Mouse (Mus musculus) cerebellum, postnatal 25 days (tissue): ENCODE data around the gene Dusp6.
A peak's percentile ranks its signal among the peaks of the same experiment; 100 is the strongest.

Experiments used
- DNase-seq, 2 experiments: peaks; one replicate each; pipeline ENCODE4 v3.0.0; 2021; ENCODE audit warnings: mixed read lengths in 2 of 2

Gene Dusp6

DNA sequence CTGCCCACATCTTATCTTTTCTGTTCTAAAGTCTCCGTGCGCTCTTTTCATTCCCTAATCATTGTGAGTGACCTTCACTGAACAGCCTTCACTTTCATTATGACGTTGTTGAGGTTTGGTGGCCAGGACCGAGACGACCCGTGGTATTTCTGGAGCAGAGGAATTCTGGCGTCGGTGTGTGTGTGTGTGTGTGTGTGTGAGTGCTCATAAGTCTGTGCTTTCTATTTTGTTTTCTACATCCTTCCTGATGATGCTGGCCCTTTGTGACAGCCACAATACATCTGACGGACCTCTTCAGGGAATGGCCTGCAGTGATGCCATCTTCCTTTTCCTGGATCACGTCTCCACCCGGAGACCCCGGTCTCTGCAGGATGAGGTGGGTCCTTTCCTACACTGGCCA is 11.6 kb downstream of the Dusp6 start:
- no peak for DNase-seq

DNA sequence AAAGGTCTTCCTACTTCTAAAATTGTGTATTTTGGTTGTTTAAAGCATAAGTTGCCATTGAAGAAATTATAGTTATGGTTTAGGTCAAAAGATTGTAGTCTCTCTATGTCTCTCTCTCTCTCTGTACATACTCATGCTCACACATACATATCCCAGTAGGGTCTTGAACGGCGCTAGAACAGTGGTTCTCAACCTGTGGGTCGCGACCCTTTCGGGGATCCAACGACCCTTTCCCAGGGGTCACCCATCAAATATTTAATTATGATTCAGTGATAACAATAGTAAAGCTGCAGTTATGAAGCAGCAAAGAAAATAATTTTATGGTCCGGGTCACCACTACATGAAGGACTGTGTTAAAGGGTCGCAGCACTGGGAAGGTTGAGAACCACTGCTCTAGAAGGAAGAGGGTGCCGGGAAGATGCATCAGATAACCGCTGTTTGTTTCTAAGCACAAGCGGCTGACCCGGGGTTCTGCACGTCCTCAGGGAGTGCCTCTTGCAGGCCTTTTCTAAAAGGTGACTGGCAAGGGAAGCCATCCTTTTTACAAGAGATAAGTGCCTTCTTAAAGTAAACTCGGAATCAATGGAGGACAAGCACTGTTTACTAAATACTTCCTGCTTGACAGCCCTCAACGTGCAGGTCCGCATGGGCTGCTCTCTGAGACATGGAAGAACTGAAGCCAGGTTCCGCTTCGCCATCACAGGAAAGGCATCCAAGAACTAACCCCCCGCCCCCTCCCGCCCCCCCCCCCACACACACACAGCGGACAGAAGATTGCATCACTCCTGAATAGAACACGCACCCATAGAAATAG is 16.2 kb downstream of the Dusp6 start:
- no peak for DNase-seq

DNA sequence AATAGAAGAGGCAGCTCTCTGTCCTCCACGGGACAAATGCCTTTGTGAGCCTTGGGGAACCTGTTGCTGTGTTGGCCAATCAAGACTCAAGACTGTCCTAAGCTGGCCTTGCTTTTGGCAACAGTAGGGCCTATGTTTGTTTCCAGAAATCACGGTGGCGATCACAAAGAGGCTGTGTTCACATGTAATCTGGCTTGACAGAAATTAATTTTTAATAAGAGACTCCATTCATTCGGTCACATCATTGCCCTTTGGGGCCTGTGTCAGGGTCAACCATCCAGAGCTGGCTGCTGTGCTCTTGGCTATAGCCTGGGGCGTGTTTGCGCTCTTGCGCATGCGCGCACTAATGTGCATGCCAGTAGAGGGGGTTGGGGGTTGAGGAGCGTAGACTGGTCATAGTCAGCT is 21.0 kb downstream of the Dusp6 start:
- no peak for DNase-seq

GRCm38 (mm10) chr10:99284918-99285317 is 21.9 kb downstream of the Dusp6 start:
- DNase-seq, result no peak

DNA sequence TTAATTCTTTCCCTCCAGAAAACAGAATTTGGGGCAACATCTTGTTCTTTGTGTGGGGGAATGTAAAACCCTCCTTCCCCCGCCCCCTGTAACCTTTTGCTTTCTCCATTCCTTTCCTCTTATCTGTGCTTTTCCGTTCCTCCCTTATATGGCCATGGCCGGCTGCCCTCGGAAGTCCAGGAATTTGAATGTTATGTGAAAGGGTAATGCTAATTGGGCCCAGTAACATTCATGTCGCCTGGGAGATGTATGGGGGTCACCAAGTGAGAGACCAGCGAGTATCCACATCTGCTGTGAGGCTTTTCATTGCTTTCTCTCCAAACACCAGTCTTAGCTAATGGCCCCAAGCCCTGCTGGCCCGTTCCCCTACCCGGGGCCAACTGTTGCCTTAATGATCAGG is 22.7 kb downstream of the Dusp6 start:
- DNase-seq, result no peak

GRCm38 (mm10) chr10:99286213-99286612 is 23.2 kb downstream of the Dusp6 start:
- DNase-seq, result no peak

GRCm38 (mm10) chr10:99286787-99287186 is 23.8 kb downstream of the Dusp6 start:
- DNase-seq, result peak; percentile 60 to 61

DNA sequence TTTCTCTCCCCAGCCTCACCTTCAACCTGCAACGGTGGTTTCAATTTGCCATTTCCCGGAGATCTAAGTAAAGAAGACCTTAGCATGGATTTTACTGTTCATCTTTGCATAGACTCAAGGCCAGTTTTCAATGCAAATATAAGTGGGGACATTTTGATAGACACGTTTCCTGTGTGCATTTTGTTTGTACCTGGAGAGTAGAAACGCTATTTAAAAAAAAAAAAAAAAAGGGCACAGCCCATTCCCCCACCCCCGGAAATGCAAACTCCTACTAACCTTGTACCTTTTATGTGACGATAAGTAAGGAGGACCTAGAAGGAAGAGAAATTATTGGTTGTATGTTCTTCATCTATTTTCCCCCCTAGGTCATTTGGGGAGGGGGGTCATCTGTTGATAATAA is 24.2 kb downstream of the Dusp6 start:
- no peak for DNase-seq

- no peak for DNase-seq
Observed at GRCm38 (mm10) chr10:99289176-99289575, 26.1 kb downstream of the Dusp6 start.

- no peak for DNase-seq
Observed at GRCm38 (mm10) chr10:99293111-99293640, 30.1 kb downstream of the Dusp6 start.

DNA sequence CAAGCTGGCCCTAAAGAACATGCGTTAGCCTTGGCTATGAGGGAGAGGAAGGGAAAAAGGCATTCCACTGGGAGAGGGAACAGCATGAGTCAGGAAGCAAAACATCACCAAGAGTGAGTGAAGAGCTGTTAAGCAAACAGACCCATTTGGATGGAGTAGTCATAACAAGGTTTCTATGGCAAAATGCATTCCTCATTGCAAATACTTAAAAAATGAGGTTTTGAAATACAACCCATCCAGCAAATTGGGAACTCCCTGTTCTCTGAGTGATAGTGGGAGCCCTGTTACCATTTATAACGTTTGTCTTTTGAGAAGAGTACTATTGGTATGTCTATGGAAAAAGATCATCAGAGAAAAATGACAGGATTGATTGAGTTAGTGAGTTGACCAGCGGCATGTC is 34.7 kb downstream of the Dusp6 start:
- no peak for DNase-seq

DNA sequence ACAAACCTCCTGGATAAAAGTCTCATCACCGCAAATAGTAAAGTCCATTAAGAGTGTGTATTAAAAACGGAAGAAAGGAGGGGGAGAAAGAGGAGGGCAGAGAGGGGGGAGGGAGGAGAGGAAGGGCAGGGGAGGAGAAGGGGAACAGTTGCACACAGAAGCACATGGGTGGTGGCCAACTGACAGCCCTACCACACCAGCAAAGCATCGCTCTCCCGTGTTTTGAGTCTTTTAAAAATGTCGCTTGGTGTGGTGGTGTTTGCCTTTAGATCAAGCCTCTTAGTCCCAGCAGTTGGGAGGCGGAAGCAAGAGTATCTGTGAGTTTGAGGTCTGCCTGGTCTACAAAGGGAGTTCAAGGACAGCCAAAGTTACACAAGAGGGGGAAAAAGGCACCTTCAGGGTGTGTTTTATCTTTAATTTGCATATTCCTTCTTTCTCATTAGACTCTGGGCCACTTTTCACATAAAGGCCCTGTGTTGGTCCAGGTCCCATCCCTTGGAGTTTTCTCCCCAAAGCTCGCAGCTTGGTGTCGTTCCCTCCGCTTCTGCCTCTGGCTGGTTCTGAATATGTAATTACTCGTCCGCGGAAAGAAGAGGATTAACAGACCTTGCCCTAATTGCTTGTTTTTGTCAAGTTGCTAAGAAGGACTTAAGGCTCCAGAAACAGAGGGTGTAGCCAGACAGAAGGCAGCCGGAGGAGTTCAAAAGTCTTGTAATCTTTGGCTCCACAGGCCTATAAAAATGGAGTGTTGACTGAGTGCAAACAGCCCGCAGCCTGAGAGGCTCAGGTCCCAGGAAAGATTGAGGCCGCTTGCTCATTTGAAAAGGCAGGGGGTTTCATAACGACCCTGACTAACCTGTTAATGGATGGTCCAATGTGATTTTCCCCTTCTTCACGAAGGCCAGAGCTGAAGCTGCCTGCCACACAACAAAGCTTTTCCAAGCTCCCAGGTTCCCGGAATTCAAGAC is 35.6 kb downstream of the Dusp6 start:
- no peak for DNase-seq

DNA sequence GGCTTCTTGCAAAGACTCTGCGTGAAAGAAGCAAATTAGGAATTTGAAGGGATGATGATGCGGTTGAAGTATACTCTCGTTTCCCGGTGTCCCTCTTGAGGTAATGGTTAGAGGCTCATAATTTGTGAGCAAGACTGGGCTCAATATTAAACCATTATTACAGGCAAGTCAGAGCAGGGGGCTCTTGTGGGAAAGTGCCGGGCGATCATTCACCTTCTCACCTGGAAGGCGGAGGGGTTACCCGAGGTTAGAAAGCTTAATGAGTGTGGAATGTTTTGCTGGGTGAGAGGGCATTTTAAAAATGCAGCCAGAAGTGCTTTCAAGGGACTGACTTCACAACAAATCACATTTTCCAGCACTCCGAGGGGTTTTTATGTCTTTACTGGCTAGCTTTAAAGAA is 36.3 kb downstream of the Dusp6 start:
- no peak for DNase-seq

- DNase-seq, result no peak
Observed at GRCm38 (mm10) chr10:99302051-99302450, 39.0 kb downstream of the Dusp6 start.

- no peak for DNase-seq
Observed at GRCm38 (mm10) chr10:99308837-99309236, 45.8 kb downstream of the Dusp6 start.

DNA sequence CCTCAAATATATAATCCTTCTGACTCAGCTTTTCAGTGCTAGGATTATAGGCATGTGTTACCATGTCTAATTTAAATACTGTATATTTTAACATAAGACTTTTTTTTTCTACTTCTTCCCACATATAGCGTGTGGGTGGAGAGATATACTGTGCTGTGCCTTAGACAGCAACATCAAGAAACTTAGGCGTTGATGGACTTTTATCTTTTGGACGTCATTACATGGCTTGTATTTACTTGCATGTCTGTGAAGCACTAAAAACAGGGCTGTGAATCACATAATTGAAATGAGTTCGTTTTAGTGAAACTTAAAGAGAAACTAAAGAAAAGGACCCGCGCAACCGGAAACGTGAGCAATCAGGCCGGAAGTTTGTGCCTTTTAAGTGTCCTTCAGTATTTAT is 46.6 kb downstream of the Dusp6 start:
- DNase-seq, result no peak

DNA sequence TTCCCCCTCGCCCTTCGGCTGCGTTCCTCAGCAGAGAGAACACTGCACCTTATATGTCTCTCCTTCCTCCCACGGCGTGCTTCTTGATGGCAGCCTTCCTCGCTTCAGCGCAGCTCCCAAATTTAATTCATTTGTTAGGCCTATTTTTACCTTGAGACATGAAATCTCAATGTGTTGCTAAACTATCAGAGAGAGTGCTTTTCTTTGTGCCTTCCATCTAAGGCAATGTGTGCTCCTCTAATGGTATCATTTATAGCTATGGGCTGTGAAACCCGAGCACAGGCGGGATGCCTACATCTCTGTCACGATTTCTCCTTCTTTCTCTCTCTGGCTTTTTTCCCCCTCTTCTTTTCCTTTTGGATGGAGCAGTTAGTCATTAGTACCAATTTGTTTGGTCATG is 47.2 kb downstream of the Dusp6 start:
- no peak for DNase-seq

- no peak for DNase-seq
Observed at GRCm38 (mm10) chr10:99311956-99312355, 48.9 kb downstream of the Dusp6 start.

- DNase-seq, result no peak
Observed at GRCm38 (mm10) chr10:99314366-99314765, 51.3 kb downstream of the Dusp6 start.

GRCm38 (mm10) chr10:99317057-99317456 is 54.0 kb downstream of the Dusp6 start:
- no peak for DNase-seq
